Mouse (Mus musculus) myocyte (in vitro differentiated cells): ENCODE results near the gene Ptprj.

ENCODE experiments used
- E2F4 ChIP-seq: IDR thresholded peaks from one replicate; pipeline ENCODE4 v1.6.1; 2011; ENCODE audit warnings: mild to moderate bottlenecking, control low read depth, moderate library complexity; ENCODE audit not compliant: insufficient read depth
- POLR2A ChIP-seq: IDR thresholded peaks from one replicate; pipeline ENCODE4 v1.6.1; 2011; ENCODE audit warnings: low read depth, mild to moderate bottlenecking, control low read depth, moderate library complexity; ENCODE audit not compliant: insufficient read length
- POLR2AphosphoS2 ChIP-seq: IDR thresholded peaks from one replicate; pipeline ENCODE4 v1.6.1; 2011; ENCODE audit warnings: low read depth, control low read depth; ENCODE audit not compliant: insufficient read length
- TCF12 ChIP-seq: IDR thresholded peaks from one replicate; pipeline ENCODE4 v1.6.1; 2011; ENCODE audit warnings: mild to moderate bottlenecking, control low read depth; ENCODE audit not compliant: poor library complexity, insufficient read depth, severe bottlenecking
- USF1 ChIP-seq: IDR thresholded peaks from one replicate; pipeline ENCODE4 v1.6.1; 2011; ENCODE audit warnings: low read depth, mild to moderate bottlenecking, control low read depth, moderate library complexity

DNA sequence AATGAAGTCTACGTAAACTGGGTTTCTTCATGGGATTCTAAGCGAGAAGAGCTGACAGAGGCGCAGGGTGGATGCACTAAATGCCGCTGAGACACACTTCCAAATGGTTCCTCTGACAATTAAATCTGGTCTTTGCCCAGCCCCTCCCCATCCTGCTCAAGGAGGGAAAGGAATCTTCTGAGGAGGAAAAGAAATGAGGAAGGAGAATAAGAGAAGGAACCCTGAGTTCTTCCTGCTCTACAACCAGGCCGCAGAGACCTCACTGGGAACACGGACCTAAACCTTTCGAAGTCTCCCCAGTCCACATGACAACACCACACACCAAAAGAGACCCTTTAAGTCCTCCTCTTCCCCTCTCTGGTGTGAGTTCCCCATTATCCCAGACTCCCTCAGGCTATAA, 101.9 kb downstream of the Ptprj start:
- TF ChIP-seq POLR2AphosphoS2: no peak
- no peak for TF ChIP-seq POLR2A
- TF ChIP-seq TCF12: no peak
- no peak for TF ChIP-seq E2F4
- no peak for TF ChIP-seq USF1
